Mouse (Mus musculus) ES-E14 (cell line): ENCODE data around the gene Atp7b. TPM values are rescaled to one million over a fixed set of nuclear protein-coding genes. Genes with fewer than 3 reads are reported as not detected.

Source experiments
- DNase-seq: peaks from one replicate; pipeline ENCODE4 v3.0.0-alpha.2; 2013; ENCODE audit warnings: low read depth, low spot score
- H3K27ac ChIP-seq: 2 replicates; pipeline ENCODE4 v1.5.1; 2012; ENCODE audit warnings: low read depth, mild to moderate bottlenecking, low read length, moderate library complexity, mixed read lengths; ENCODE audit not compliant: poor library complexity, insufficient read depth, severe bottlenecking
- H3K36me3 ChIP-seq: 2 replicates; pipeline ENCODE4 v1.6.1; 2012; ENCODE audit warnings: mild to moderate bottlenecking, low read length, moderate library complexity, mixed read lengths; ENCODE audit not compliant: control insufficient read depth, poor library complexity, insufficient read depth, severe bottlenecking
- H3K4me1 ChIP-seq, 2 experiments: fragments of 150-350 bp in 1 of 2; sonication (generic) in 1 of 2; 2 replicates each; pipeline ENCODE4 v1.6.1; 2012; ENCODE audit warnings: low read length in 2 of 2, mild to moderate bottlenecking in 1 of 2, mixed read lengths in 1 of 2; ENCODE audit not compliant: control insufficient read depth in 2 of 2, insufficient read depth in 2 of 2, poor library complexity in 1 of 2
- H3K4me3 ChIP-seq, 2 experiments: fragments of 150-350 bp in 1 of 2; sonication (generic) in 1 of 2; 2 replicates each; pipeline ENCODE4 v1.5.1; 2012; ENCODE audit warnings: low read length in 2 of 2, low read depth in 1 of 2, mild to moderate bottlenecking in 1 of 2, mixed read lengths in 1 of 2; ENCODE audit not compliant: insufficient read depth in 1 of 2, poor library complexity in 1 of 2, severe bottlenecking in 1 of 2
- H3K9ac ChIP-seq: 2 replicates; pipeline ENCODE4 v1.6.1; 2012; ENCODE audit warnings: low read depth, mild to moderate bottlenecking, low read length, mixed read lengths; ENCODE audit not compliant: poor library complexity, insufficient read depth, severe bottlenecking
- H3K9me3 ChIP-seq: fragments of 150-350 bp; sonication (generic); 2 replicates; pipeline ENCODE4 v1.6.1; 2012; ENCODE audit warnings: low read depth, mild to moderate bottlenecking, low read length; ENCODE audit not compliant: control insufficient read depth, insufficient read depth
- CHD2 ChIP-seq: IDR thresholded peaks from 2 replicates; pipeline ENCODE4 v1.6.1; 2014; ENCODE audit warnings: mild to moderate bottlenecking, low read depth, low read length, inconsistent platforms
- HCFC1 ChIP-seq: IDR thresholded peaks from 2 replicates; pipeline ENCODE4 v1.6.1; 2012; ENCODE audit warnings: low read length, inconsistent platforms, borderline replicate concordance; ENCODE audit not compliant: insufficient read depth
- MAFK ChIP-seq: IDR thresholded peaks from 2 replicates; pipeline ENCODE4 v1.6.1; 2014; ENCODE audit warnings: mild to moderate bottlenecking, low read depth, low read length, inconsistent platforms; ENCODE audit not compliant: insufficient read depth
- ZC3H11A ChIP-seq: IDR thresholded peaks from 2 replicates; pipeline ENCODE4 v1.6.1; 2012; ENCODE audit warnings: low read depth, mild to moderate bottlenecking, inconsistent platforms, low read length, borderline replicate concordance
- ZNF384 ChIP-seq: IDR thresholded peaks from 2 replicates; pipeline ENCODE4 v1.6.1; 2012; ENCODE audit warnings: low read depth, low read length, inconsistent platforms
- in situ Hi-C, 2 experiments: fragments of 600-800 bp; cut with MboI; formaldehyde crosslinking; loops; one replicate each; pipeline ENCODE4 v1.15.1; 2025; ENCODE audit warnings: low sequenced_read_pairs in 2 of 2, inconsistent platforms in 1 of 2; ENCODE audit not compliant: unreplicated experiment in 2 of 2
- total RNA-seq: library from RNA; depleted of rRNA; stranded (reverse); fragments of 300-350 nt; gene quantifications from 2 replicates; pipeline ENCODE4 v1.2.3, GENCODE M21; 2012

The Atp7b gene
- total RNA-seq, 1 experiment: 3.2 TPM

DNA sequence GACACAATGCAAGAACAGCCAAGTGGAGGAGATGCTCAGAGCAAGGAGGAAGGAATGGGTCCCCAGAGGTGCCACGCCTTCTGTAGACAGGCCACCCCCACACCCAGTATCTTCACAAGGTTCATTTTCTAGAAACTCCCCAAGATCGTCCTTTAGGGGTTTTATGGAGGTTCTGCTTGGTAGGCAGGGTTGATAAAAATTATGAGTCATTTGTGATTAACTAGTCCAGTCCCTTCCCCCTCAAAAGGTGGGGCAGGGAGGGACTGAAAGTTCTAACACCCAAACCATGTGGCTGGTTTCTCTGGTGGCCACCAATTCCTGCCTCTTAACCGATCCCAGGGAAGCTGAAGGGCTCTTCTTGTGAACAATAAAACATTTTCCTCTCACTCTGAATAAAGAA is 3.3 kb downstream of the Atp7b start:
- H3K9me3 ChIP-seq: no peaks in the 10 kb centered on the region
- H3K36me3 ChIP-seq: no peaks in the 10 kb centered on the region
- H3K4me1 ChIP-seq: peaks cover 0 to 3% of the 10 kb centered on the region in 2 experiments; a peak in 2 of 4 replicates
- H3K4me3 ChIP-seq: no peak overlapping the region
- no peak for TF ChIP-seq ZNF384
- TF ChIP-seq HCFC1: no peak
- TF ChIP-seq ZC3H11A: no peak
- no peak overlapping the region for H3K9ac ChIP-seq
- DNase-seq: no peak
- H3K27ac ChIP-seq: no peak overlapping the region
- in situ Hi-C loops: no loop called here

DNA sequence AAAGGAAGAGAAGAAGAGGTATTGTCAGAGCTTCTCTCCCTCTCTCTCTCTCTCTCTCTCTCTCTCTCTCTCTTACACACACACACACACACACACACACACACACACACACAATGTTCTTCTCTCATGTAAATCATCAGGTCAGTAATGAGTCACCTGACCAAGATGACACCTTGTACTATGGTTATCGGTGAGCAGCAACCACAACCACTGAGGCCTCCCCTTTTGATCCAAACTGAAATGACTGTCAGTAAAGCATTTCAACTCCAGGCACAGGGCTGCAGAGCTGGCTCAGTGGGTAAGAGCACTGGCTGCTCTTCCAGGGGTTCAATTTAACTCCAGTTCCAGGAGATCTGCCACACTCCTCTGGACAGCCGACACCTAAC is 4.6 kb downstream of the Atp7b start:
- in situ Hi-C loops: no loop called here
- TF ChIP-seq HCFC1 (no peak), ZNF384 (no peak), ZC3H11A (no peak), CHD2 (no peak), MAFK (no peak)
- Histone ChIP-seq H3K27ac (no peak overlapping the region), H3K36me3 (no peaks in the 10 kb centered on the region), H3K4me3 (no peak overlapping the region), H3K9me3 (no peaks in the 10 kb centered on the region), H3K4me1 (no peaks in the 10 kb centered on the region; a peak in 1 of 4 replicates), H3K9ac (no peak overlapping the region)
- DNase-seq: no peak

DNA sequence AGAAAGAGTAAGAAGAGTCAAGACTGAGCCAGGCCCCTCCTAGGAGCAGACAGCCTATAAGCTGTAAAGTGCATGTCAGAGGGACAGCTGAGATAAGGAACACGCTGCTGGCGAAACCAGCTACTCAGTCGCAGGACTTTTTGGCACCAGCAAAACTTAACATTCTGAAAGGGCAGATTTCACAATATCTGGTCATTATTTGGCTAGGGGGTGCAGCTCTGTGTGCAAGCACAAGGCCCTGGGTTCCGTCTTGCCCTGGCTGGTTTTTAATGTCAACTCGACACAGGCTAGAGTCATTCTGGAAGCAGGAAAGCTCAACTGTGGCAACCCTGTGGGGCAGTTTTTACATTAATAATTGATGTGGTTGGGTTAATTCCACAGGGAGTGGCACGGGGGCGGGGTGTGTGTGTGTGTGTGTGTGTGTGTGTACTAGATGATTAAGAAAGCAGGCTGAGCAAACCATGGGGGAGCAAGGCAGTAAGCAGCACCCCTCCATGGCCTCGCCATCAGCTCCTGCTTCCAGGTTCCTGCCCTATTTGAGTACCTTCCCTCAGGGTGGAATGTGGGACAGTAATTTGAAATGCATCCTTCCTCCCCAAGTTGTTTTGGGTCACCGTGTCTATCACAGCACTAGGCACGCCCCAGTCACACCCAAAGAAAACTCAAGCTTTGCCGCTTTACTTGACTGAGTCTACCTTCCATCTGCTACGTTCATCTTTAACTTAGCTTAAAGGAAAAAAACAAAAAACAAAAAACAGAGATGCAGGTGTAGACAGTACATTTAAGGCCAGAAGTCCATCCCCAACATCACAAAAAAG is 5.2 kb downstream of the Atp7b start:
- Histone ChIP-seq H3K9me3 (no peaks in the 10 kb centered on the region), H3K36me3 (no peaks in the 10 kb centered on the region), H3K27ac (no peak overlapping the region), H3K9ac (no peak overlapping the region), H3K4me1 (no peaks in the 10 kb centered on the region; a peak in 1 of 4 replicates), H3K4me3 (no peak overlapping the region)
- no peak for DNase-seq
- TF ChIP-seq MAFK (no peak), HCFC1 (no peak), ZC3H11A (no peak), CHD2 (no peak), ZNF384 (no peak)
- in situ Hi-C loops: no loop called here

DNA sequence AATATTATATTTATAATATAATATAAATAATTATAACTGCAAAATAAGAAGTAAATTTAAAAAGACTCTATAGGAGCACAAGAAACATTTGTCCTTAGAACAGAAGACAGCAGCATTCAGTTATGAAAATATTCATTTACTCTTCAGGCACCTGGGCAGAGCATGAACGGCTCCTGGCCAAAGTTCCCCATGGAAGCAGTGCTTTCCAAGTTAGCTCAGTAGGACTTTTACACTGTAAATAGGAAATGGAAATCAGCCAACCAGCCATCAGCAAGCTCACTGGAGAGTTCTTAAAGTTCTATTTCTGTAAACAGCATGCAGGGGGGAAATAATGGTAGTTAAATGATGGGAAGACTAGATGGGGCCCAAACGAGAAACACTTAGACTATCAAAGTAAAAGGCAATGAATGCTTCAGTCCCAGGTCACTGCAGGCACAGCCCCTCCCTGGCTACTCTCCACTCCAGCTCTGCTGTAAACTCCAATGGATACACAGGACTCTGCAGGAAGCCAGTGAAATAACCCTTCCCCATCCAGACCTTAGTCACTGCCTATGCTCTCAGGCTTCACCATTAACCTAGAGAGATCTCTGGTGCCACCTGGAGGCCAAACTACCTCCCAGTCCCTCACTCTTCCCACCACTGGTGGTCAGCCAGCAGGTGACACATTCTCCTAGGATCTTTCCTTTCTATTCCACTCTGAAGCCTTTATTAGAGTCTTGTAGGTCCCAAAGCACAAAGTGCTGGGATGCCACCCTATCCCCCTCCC is 12.2 kb downstream of the Atp7b start:
- H3K4me3 ChIP-seq: no peak overlapping the region
- no peak overlapping the region for H3K9ac ChIP-seq
- peak; percentile 76 for DNase-seq
- H3K9me3 ChIP-seq: no peaks in the 10 kb centered on the region
- H3K4me1 ChIP-seq: peaks cover 0 to 5% of the 10 kb centered on the region in 2 experiments; a peak in 2 of 4 replicates
- H3K36me3 ChIP-seq: no peaks in the 10 kb centered on the region
- 0 out of 2 replicates have a peak, but pooled peaks have one; percentile 48 for TF ChIP-seq ZC3H11A
- TF ChIP-seq HCFC1: no peak
- no peak for TF ChIP-seq ZNF384
- H3K27ac ChIP-seq: no peak overlapping the region
- in situ Hi-C loops: no loop called here
